Mouse (Mus musculus) forebrain, embryonic 12.5 days (tissue): ENCODE measurements at regions not wholly inside any gene's neighbourhood (a gene's known extent, or its start where the extent isn't known, plus 50 kb on each side); places are given as distances from the start of the nearest gene placed in this dataset.

Experiments used
- ATAC-seq: fragments of 200-750 bp; cut with Nextera tagmentation; 2 replicates; pipeline ENCODE4 v1.8.0; 2017; ENCODE audit warnings: moderate TSS enrichment; ENCODE audit not compliant: low FRiP score
- H3K27ac ChIP-seq: fragments of 300-500 bp; sonication (generic); 2 replicates; pipeline ENCODE4 v1.5.1; 2016; ENCODE audit warnings: mild to moderate bottlenecking
- H3K27me3 ChIP-seq: fragments of 300-500 bp; sonication (generic); 2 replicates; pipeline ENCODE4 v1.6.1; 2016; ENCODE audit warnings: mild to moderate bottlenecking
- H3K36me3 ChIP-seq: fragments of 300-500 bp; sonication (generic); replicated peaks from 2 replicates; pipeline ENCODE4 v1.6.1; 2016; ENCODE audit warnings: mild to moderate bottlenecking
- H3K4me1 ChIP-seq: fragments of 300-500 bp; sonication (generic); 2 replicates; pipeline ENCODE4 v1.6.1; 2016
- H3K4me2 ChIP-seq: fragments of 300-500 bp; sonication (generic); 2 replicates; pipeline ENCODE4 v1.6.1; 2016; ENCODE audit warnings: mild to moderate bottlenecking, moderate library complexity
- H3K4me3 ChIP-seq: fragments of 300-500 bp; sonication (generic); replicated peaks from 2 replicates; pipeline ENCODE4 v1.5.1; 2016; ENCODE audit warnings: mild to moderate bottlenecking
- H3K9ac ChIP-seq: fragments of 300-500 bp; sonication (generic); 2 replicates; pipeline ENCODE4 v1.6.1; 2016; ENCODE audit warnings: mild to moderate bottlenecking
- H3K9me3 ChIP-seq: fragments of 300-500 bp; sonication (generic); 2 replicates; pipeline ENCODE4 v1.6.1; 2016
- WGBS: fragments of 180-500 bp; shearing (Covaris S2); methylation state at CpG from one replicate; pipeline ENCODE4 v1.1.7; 2016; 5-methylcytosine and 5-hydroxymethylcytosine counted together

GRCm38 (mm10) chr19:56232269-56232668 is 54.7 kb upstream of the Habp2 start:
- peaks cover 21% of the 10 kb centered on the region for H3K4me1 ChIP-seq
- no peaks in the 10 kb centered on the region for H3K36me3 ChIP-seq
- H3K4me3 ChIP-seq = no peak overlapping the region
- no peak overlapping the region for H3K9ac ChIP-seq
- 49% methylated on average over 7 of the region's 7 CpGs for WGBS
- ATAC-seq = peak; percentile 46
- H3K4me2 ChIP-seq = 0 out of 2 replicates have a peak overlapping the region, but pooled peaks have one; percentile 24
- H3K9me3 ChIP-seq = peaks cover 6% of the 10 kb centered on the region
- peak overlapping the region; percentile 65 for H3K27ac ChIP-seq
- H3K27me3 ChIP-seq = peaks cover 16% of the 10 kb centered on the region; the same call in 1 of the 2 replicates

DNA sequence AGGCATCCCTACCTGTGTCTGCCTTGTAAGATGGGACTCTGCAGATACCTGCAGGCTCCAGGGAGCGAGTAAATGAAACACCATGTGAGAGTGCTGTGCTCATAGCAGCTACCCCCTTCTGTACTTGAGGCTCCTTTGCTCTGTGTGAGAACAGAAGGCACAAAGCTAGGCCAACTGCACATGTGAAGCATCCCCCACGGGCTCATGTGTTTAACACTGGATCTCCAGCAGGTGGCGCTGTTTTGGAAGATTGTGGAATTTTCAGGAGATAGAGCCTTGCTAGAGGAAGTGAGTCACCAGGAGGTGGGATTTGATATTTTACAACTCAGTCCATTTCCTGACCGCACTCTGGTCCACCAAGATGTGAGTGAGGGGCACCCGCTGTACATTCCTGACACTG is 54.0 kb upstream of the Habp2 start:
- H3K27me3 ChIP-seq = peaks cover 16% of the 10 kb centered on the region; the same call in 1 of the 2 replicates
- ATAC-seq = no peak
- H3K36me3 ChIP-seq = no peaks in the 10 kb centered on the region
- no peak overlapping the region for H3K27ac ChIP-seq
- no peak overlapping the region for H3K4me2 ChIP-seq
- no peak overlapping the region for H3K9ac ChIP-seq
- peaks cover 6% of the 10 kb centered on the region for H3K9me3 ChIP-seq
- peaks cover 21% of the 10 kb centered on the region for H3K4me1 ChIP-seq
- WGBS = 98% methylated on average over 5 of the region's 5 CpGs
- no peak overlapping the region for H3K4me3 ChIP-seq

DNA sequence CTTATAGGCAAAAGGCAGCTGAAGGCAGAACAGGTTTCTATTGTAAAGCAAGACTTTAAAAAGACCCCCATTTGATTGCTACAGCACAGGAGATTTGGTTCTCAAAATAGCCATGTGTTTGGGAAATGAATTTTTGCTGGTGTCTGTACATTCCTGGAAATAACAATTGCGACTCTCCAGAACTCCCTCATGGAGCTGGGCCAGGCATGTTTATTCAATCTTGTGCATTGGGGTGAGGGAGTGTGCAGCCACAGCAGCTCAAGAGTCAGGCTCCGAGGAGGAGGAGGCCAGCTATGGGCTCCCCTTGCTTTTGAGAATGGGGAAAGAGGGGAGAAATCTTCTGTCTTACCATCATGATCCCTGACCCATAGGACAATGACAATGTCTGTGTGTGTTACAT is 51.9 kb upstream of the Habp2 start:
- Histone ChIP-seq H3K4me1 (peaks cover 21% of the 10 kb centered on the region), H3K4me3 (no peak overlapping the region), H3K9me3 (peaks cover 6% of the 10 kb centered on the region), H3K27ac (no peak overlapping the region), H3K4me2 (no peak overlapping the region), H3K9ac (no peak overlapping the region), H3K36me3 (no peaks in the 10 kb centered on the region), H3K27me3 (peaks cover 9% of the 10 kb centered on the region; the same call in 1 of the 2 replicates)
- WGBS = 73% methylated on average over 2 of the region's 2 CpGs
- no peak for ATAC-seq
